Mouse (Mus musculus) C2C12 (cell line): ENCODE data around the gene Farp2. TPM values are rescaled to one million over a fixed set of nuclear protein-coding genes. Genes with fewer than 3 reads are reported as not detected.

Source experiments
- H3K27me3 ChIP-seq: one replicate; pipeline ENCODE4 v1.6.1; 2011; ENCODE audit not compliant: control insufficient read depth, insufficient read depth, insufficient read length
- H3K36me3 ChIP-seq: one replicate; pipeline ENCODE4 v1.6.1; 2011; ENCODE audit not compliant: control insufficient read depth, insufficient read depth
- H3K4me3 ChIP-seq: one replicate; pipeline ENCODE4 v1.5.1; 2011; ENCODE audit warnings: mild to moderate bottlenecking, control low read depth; ENCODE audit not compliant: poor library complexity, insufficient read depth, severe bottlenecking
- H3K79me2 ChIP-seq: one replicate; pipeline ENCODE4 v1.6.1; 2011; ENCODE audit not compliant: control insufficient read depth, insufficient read depth
- H3K79me3 ChIP-seq: one replicate; pipeline ENCODE4 v1.6.1; 2011; ENCODE audit warnings: low read depth, control low read depth
- H3ac ChIP-seq: one replicate; pipeline ENCODE3; 2011; ENCODE audit warnings: low read depth; ENCODE audit not compliant: control insufficient read depth, insufficient read length
- CEBPB ChIP-seq: IDR thresholded peaks from one replicate; pipeline ENCODE4 v1.6.1; 2011; ENCODE audit warnings: low read depth, mild to moderate bottlenecking, control low read depth, moderate library complexity
- CTCF ChIP-seq: IDR thresholded peaks from one replicate; pipeline ENCODE4 v1.5.1; 2011; ENCODE audit not compliant: control insufficient read depth, insufficient read depth, insufficient read length
- FOSL1 ChIP-seq: IDR thresholded peaks from one replicate; pipeline ENCODE4 v1.8.0; 2011; ENCODE audit warnings: mild to moderate bottlenecking, low read length; ENCODE audit not compliant: poor library complexity, insufficient read depth, severe bottlenecking
- MAX ChIP-seq: IDR thresholded peaks from one replicate; pipeline ENCODE4 v1.6.1; 2011; ENCODE audit warnings: mild to moderate bottlenecking, control low read depth
- MYOD1 ChIP-seq: IDR thresholded peaks from one replicate; pipeline ENCODE4 v1.6.1; 2011; ENCODE audit warnings: low read depth; ENCODE audit not compliant: control insufficient read depth, insufficient read length
- MYOG ChIP-seq: IDR thresholded peaks from one replicate; pipeline ENCODE4 v1.6.1; 2011; ENCODE audit not compliant: control insufficient read depth, insufficient read length; ENCODE audit errors: extremely low read depth
- USF1 ChIP-seq: IDR thresholded peaks from one replicate; pipeline ENCODE4 v1.6.1; 2011; ENCODE audit warnings: low read depth, mild to moderate bottlenecking, control low read depth, moderate library complexity
- polyA plus RNA-seq: library from polyadenylated mRNA; unstranded; fragments of >200 nt; fragmentation: generic; extraction: Trizol; gene quantifications from one replicate; pipeline ENCODE4 v1.2.1, GENCODE M21; 2012; ENCODE audit warnings: missing spikeins

The Farp2 gene
- polyA plus RNA-seq, 1 experiment: 3.0 TPM

GRCm38 (mm10) chr1:93563649-93564048 lies 51.8 kb downstream of the Farp2 start:
- TF ChIP-seq USF1 (no peak), MYOD1 (no peak), MYOG (no peak), CEBPB (no peak), MAX (no peak), FOSL1 (no peak), CTCF (no peak)
- H3K79me2 ChIP-seq: no peaks in the 10 kb centered on the region

DNA sequence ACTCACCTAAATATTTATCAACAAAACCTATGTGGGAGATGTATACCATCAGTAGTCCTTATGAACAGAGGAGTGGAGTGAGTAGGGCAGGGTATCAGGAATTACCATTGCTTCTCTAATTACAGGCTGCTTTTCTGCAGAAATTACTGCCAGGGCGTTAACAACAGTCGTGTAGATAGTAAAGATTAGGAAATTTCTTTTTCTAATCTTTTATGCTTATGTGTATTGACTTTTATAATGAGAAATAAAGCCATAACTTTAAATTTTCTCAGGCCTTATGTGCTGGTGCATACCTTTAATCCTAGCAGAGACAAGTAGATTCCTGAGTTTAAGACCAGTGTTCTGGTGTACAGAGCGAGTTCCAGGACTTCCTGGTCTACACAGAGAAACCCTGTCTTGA lies 52.9 kb downstream of the Farp2 start:
- TF ChIP-seq MYOD1: no peak
- TF ChIP-seq CTCF: no peak
- no peak for TF ChIP-seq CEBPB
- TF ChIP-seq MAX: no peak
- no peak for TF ChIP-seq MYOG
- TF ChIP-seq USF1: no peak

More at GRCm38 (mm10) chr1:93563649-93564048, 51.8 kb downstream of the Farp2 start:
- Histone ChIP-seq H3K36me3 (peaks cover 4% of the 10 kb centered on the region), H3ac (no peak overlapping the region), H3K27me3 (no peaks in the 10 kb centered on the region), H3K4me3 (no peak overlapping the region), H3K79me3 (no peaks in the 10 kb centered on the region)

DNA sequence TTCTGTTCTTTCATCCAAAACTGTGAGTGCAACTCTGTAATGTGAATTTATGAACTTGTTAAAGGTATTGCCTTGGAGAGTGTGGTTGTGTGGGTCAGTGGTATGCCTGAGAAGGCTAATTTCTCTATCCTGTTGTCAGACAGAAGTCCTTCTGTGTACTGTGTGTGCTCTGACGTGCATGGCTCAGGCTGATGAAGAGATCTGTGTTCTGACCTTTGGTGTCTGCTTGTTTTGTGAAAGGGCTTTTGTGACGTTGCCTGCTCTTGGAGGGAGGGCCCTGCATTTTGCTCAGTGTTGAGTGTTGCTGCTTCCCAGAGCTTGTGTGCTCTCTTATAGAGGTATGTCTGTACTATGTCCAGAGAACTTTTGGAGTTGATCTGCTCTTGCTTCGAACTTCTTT lies 55.1 kb downstream of the Farp2 start:
- TF ChIP-seq MYOD1: no peak
- no peak for TF ChIP-seq MYOG
- TF ChIP-seq CEBPB: no peak
- no peak for TF ChIP-seq FOSL1
- TF ChIP-seq CTCF: no peak
- no peak for TF ChIP-seq USF1
- TF ChIP-seq MAX: no peak
- Histone ChIP-seq H3K4me3 (no peak overlapping the region), H3K79me3 (no peaks in the 10 kb centered on the region), H3K27me3 (no peaks in the 10 kb centered on the region), H3ac (no peak overlapping the region), H3K79me2 (no peaks in the 10 kb centered on the region), H3K36me3 (peaks cover 9% of the 10 kb centered on the region)

More for the DNA sequence above, 52.9 kb downstream of the Farp2 start:
- H3K27me3 ChIP-seq: no peaks in the 10 kb centered on the region
- H3K4me3 ChIP-seq: no peak overlapping the region
- H3K79me2 ChIP-seq: no peaks in the 10 kb centered on the region
- peaks cover 4% of the 10 kb centered on the region for H3K36me3 ChIP-seq
- no peak overlapping the region for H3ac ChIP-seq
- H3K79me3 ChIP-seq: no peaks in the 10 kb centered on the region

DNA sequence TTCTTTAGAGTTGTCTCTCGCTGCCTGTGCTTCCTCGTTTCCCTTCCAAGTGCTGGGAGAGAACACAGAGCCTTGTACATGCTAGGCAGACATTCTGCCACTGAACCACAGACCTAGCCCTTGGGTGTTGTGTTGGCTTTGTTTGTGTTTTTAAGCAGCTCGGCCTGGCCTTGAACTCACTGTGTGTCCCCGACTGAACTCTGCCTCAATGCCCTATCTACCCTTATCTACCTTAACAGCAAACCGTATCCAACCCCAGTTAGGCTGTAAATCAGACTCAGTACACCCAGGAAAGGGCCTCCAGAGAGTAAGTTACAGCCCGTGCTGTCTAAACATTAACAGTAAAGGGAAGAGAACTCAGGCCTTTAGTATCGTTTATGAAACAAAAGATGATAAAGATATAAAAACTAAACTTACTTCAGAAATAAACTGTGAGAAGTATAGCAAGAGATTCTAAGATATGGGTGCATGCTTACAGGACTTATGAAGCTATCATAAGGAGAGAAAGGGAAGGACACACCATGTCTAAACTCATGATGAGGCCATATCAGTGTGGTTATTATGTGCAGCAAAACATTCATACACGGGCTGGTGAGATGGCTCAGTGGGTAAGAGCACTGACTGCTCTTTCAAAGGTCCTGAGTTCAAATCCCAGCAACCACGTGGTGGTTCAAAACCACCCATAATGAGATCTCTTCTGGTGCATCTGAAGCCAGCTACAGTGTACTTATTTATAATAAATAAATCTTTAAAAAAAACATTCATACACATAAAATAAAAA lies 56.0 kb downstream of the Farp2 start:
- H3K79me2 ChIP-seq: no peaks in the 10 kb centered on the region
- H3K27me3 ChIP-seq: no peaks in the 10 kb centered on the region
- peaks cover 10% of the 10 kb centered on the region for H3K36me3 ChIP-seq
- H3K79me3 ChIP-seq: no peaks in the 10 kb centered on the region
- H3ac ChIP-seq: no peak overlapping the region
- TF ChIP-seq MYOG (no peak), FOSL1 (no peak), USF1 (no peak), MYOD1 (no peak), CEBPB (no peak), CTCF (no peak), MAX (no peak)
- no peak overlapping the region for H3K4me3 ChIP-seq

DNA sequence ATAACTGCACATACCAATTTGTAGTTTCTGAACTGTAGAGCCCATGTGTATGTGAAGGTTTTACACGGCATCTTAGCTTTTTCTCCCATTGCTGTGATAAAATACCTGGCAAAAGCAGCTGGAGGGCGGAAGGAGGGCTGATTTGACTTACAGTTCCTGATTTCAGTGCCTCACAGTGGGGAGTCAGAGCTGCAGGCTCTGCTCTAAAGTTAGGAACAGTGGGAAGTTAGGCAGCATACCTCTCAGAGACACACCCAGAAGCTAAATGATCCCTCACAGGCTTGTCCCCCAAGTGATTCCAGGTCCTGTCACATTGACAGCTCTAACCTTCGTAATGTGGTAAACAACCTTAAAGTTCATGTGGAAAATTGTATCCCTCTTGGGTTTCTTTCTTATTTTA lies 65.2 kb downstream of the Farp2 start:
- Histone ChIP-seq H3K79me2 (no peaks in the 10 kb centered on the region), H3ac (no peak overlapping the region), H3K36me3 (peaks cover under 1% of the 10 kb centered on the region), H3K27me3 (no peaks in the 10 kb centered on the region), H3K4me3 (no peak overlapping the region), H3K79me3 (no peaks in the 10 kb centered on the region)
- no peak for TF ChIP-seq MAX
- TF ChIP-seq USF1: no peak
- TF ChIP-seq MYOG: no peak
- no peak for TF ChIP-seq CTCF
- TF ChIP-seq MYOD1: no peak
- TF ChIP-seq CEBPB: no peak
- TF ChIP-seq FOSL1: no peak
